Mouse (Mus musculus): ENCODE measurements around the gene Ctbp2. TPM values are rescaled to one million over a fixed set of nuclear protein-coding genes. Genes with fewer than 3 reads are reported as not detected.
A peak's percentile ranks its signal among the peaks of the same experiment; 100 is the strongest.

The Ctbp2 gene
- polyA plus RNA-seq, 1 experiment from 2014 or later: 60.2 TPM

GRCm38 (mm10) chr7:133009676-133010075 is 114.5 kb downstream of the Ctbp2 start:
- Histone ChIP-seq H3K4me1 (peaks cover 52% of the 10 kb centered on the region), H3K36me3 (replicated peaks) (no peaks in the 10 kb centered on the region), H3K4me2 (no peak overlapping the region), H3K27me3 (replicated peaks) (no peaks in the 10 kb centered on the region), H3K27ac (no peak overlapping the region), H3K4me3 (no peak overlapping the region), H3K9ac (no peak overlapping the region), H3K9me3 (no peaks in the 10 kb centered on the region)
- no peak for ATAC-seq (replicated peaks)
- 87% methylated on average over 8 of the region's 8 CpGs for WGBS

GRCm38 (mm10) chr7:133008663-133009062 is 115.5 kb downstream of the Ctbp2 start:
- ATAC-seq (replicated peaks): no peak
- H3K9ac ChIP-seq: no peak overlapping the region
- 90% methylated on average over 4 of the region's 4 CpGs for WGBS
- H3K36me3 ChIP-seq (replicated peaks): no peaks in the 10 kb centered on the region
- no peaks in the 10 kb centered on the region for H3K27me3 ChIP-seq (replicated peaks)
- H3K9me3 ChIP-seq: no peaks in the 10 kb centered on the region
- no peak overlapping the region for H3K4me2 ChIP-seq
- no peak overlapping the region for H3K27ac ChIP-seq
- H3K4me1 ChIP-seq: peaks cover 43% of the 10 kb centered on the region
- H3K4me3 ChIP-seq: no peak overlapping the region

GRCm38 (mm10) chr7:133007343-133007742 is 116.8 kb downstream of the Ctbp2 start:
- no peak for ATAC-seq (replicated peaks)
- no peaks in the 10 kb centered on the region for H3K36me3 ChIP-seq (replicated peaks)
- H3K27me3 ChIP-seq (replicated peaks): no peaks in the 10 kb centered on the region
- no peak overlapping the region for H3K9ac ChIP-seq
- no peak overlapping the region for H3K27ac ChIP-seq
- no peaks in the 10 kb centered on the region for H3K9me3 ChIP-seq
- no peak overlapping the region for H3K4me2 ChIP-seq
- H3K4me1 ChIP-seq: peaks cover 43% of the 10 kb centered on the region
- WGBS: 81% methylated on average over 11 of the region's 11 CpGs
- H3K4me3 ChIP-seq: no peak overlapping the region

DNA sequence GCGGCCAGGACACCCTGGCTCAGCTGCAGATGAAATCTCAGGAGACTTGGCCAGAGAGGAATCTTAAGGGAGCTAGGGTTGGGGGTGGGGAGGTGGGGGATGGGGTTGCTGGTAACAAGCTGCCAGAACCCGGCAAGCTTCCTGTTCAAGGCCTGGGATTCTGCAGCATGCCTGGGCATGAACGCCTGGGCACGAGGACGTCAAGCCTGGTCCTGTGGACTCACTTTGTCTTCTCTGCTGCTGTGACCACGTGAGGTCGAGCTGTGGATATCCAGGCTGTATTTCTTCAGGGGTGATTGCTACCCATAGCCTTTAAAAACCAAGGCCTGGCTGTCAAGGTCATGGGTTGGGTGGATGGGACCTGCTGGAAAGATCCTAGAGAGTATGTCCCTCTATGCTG is 118.4 kb downstream of the Ctbp2 start:
- H3K36me3 ChIP-seq (replicated peaks): no peaks in the 10 kb centered on the region
- no peak overlapping the region for H3K4me3 ChIP-seq
- H3K4me1 ChIP-seq: peaks cover 33% of the 10 kb centered on the region
- H3K4me2 ChIP-seq: no peak overlapping the region
- 87% methylated on average over 7 of the region's 7 CpGs for WGBS
- H3K9ac ChIP-seq: no peak overlapping the region
- H3K27me3 ChIP-seq (replicated peaks): no peaks in the 10 kb centered on the region
- H3K27ac ChIP-seq: no peak overlapping the region
- no peaks in the 10 kb centered on the region for H3K9me3 ChIP-seq
- ATAC-seq (replicated peaks): no peak

DNA sequence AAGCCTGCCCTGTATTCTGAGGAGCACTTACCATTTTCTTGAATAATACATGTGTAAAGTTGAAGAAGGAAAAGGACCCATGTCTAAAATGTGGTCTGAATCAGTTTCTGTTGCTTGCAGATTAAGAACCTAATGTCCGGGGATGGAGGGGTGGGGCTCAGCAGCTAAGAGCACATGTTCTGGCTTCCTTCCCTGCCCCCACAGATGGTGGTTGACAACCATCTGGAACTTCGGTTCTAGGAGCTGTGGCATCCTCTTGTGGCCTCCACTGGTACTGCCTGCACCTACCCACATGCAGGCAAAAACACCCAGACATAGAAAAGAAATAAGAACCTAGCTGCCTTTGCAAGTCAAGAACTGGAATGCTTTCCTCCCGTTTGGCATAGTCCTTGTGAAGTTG is 120.7 kb downstream of the Ctbp2 start:
- Histone ChIP-seq H3K4me1 (peaks cover 20% of the 10 kb centered on the region), H3K9me3 (no peaks in the 10 kb centered on the region), H3K4me2 (no peak overlapping the region), H3K36me3 (replicated peaks) (peaks cover 7% of the 10 kb centered on the region), H3K9ac (no peak overlapping the region), H3K27me3 (replicated peaks) (no peaks in the 10 kb centered on the region), H3K4me3 (no peak overlapping the region), H3K27ac (0 out of 2 replicates have a peak overlapping the region, but pooled peaks have one; percentile 15)
- no peak for ATAC-seq (replicated peaks)
- 20% methylated on average over 3 of the region's 3 CpGs for WGBS

GRCm38 (mm10) chr7:133002271-133002670 is 121.9 kb downstream of the Ctbp2 start:
- ATAC-seq (replicated peaks): no peak
- WGBS: 79% methylated on average over 6 of the region's 6 CpGs
- peaks cover 7% of the 10 kb centered on the region for H3K36me3 ChIP-seq (replicated peaks)
- no peak overlapping the region for H3K27ac ChIP-seq
- no peaks in the 10 kb centered on the region for H3K9me3 ChIP-seq
- H3K4me3 ChIP-seq: no peak overlapping the region
- H3K27me3 ChIP-seq (replicated peaks): no peaks in the 10 kb centered on the region
- peaks cover 19% of the 10 kb centered on the region for H3K4me1 ChIP-seq
- H3K4me2 ChIP-seq: no peak overlapping the region
- H3K9ac ChIP-seq: no peak overlapping the region

- no peaks in the 10 kb centered on the region for H3K27me3 ChIP-seq (replicated peaks)
- no peak overlapping the region for H3K9ac ChIP-seq
- H3K4me2 ChIP-seq: no peak overlapping the region
- WGBS: 91% methylated on average over 3 of the region's 3 CpGs
- peaks cover 19% of the 10 kb centered on the region for H3K4me1 ChIP-seq
- peaks cover 7% of the 10 kb centered on the region for H3K36me3 ChIP-seq (replicated peaks)
- H3K4me3 ChIP-seq: no peak overlapping the region
- H3K9me3 ChIP-seq: no peaks in the 10 kb centered on the region
- no peak overlapping the region for H3K27ac ChIP-seq
- ATAC-seq (replicated peaks): no peak
These were observed 122.8 kb downstream of the Ctbp2 start for GRCm38 (mm10) chr7:133001388-133001787.

DNA sequence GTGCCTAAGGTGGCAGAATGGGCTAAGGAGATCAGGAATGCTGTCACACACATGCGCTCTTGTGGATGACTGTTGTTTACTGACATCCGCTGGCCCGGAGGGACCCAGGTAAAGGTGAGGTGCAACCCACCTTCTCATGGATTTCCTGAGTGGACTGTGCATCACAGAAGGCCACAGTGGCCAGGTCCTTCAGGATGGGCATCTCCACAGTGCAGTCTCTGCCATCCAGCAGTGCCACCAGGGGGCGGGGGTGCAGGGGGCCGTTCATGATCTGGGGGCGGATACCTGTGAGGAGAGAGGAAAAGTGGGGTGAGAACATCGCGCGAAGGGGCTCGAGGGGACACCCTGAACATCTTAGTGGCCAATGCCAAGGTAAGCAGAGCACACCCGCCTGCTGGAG is 125.1 kb downstream of the Ctbp2 start:
- H3K27ac ChIP-seq: no peak overlapping the region
- H3K4me1 ChIP-seq: peaks cover 29% of the 10 kb centered on the region
- ATAC-seq (replicated peaks): no peak
- no peak overlapping the region for H3K4me3 ChIP-seq
- H3K36me3 ChIP-seq (replicated peaks): peaks cover 7% of the 10 kb centered on the region
- 94% methylated on average over 11 of the region's 11 CpGs for WGBS
- no peaks in the 10 kb centered on the region for H3K27me3 ChIP-seq (replicated peaks)
- no peaks in the 10 kb centered on the region for H3K9me3 ChIP-seq
- H3K4me2 ChIP-seq: no peak overlapping the region
- H3K9ac ChIP-seq: no peak overlapping the region

DNA sequence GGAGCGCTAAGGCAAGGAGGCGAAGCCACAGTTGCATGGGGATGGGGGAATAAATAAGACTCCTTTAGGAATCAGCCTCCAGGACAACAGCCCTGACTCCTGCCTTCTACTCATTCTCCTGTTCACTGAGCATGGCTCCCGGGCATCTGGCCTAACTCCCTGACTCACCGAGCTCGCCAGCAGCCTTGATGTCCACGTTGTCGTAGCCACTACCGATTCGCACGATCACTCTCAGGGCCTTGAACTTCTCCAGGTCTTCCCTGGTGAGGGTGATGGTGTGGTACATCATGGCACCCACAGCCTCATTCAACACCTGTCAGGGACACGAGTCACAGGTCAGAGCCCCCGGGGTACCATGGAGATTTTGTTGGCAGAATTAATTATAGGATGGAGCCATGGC is 125.5 kb downstream of the Ctbp2 start:
- peaks cover 7% of the 10 kb centered on the region for H3K36me3 ChIP-seq (replicated peaks)
- no peak for ATAC-seq (replicated peaks)

GRCm38 (mm10) chr7:132996391-132996790 is 127.8 kb downstream of the Ctbp2 start:
- Histone ChIP-seq H3K27ac (no peak overlapping the region), H3K4me2 (no peak overlapping the region), H3K9me3 (no peaks in the 10 kb centered on the region), H3K4me1 (peaks cover 10% of the 10 kb centered on the region; the same call in 1 of the 2 replicates), H3K9ac (no peak overlapping the region), H3K27me3 (replicated peaks) (no peaks in the 10 kb centered on the region), H3K36me3 (replicated peaks) (peaks cover 7% of the 10 kb centered on the region), H3K4me3 (no peak overlapping the region)
- no peak for ATAC-seq (replicated peaks)
- WGBS: 93% methylated on average over 5 of the region's 5 CpGs

More for the DNA sequence above, 125.5 kb downstream of the Ctbp2 start:
- Histone ChIP-seq H3K9ac (no peak overlapping the region), H3K4me2 (no peak overlapping the region), H3K9me3 (no peaks in the 10 kb centered on the region), H3K4me1 (peaks cover 28% of the 10 kb centered on the region), H3K27ac (no peak overlapping the region), H3K4me3 (no peak overlapping the region), H3K27me3 (replicated peaks) (no peaks in the 10 kb centered on the region)
- WGBS: 96% methylated on average over 12 of the region's 12 CpGs

GRCm38 (mm10) chr7:132994628-132995191 is 129.4 kb downstream of the Ctbp2 start:
- peak; percentile 59 for ATAC-seq (replicated peaks)
- peak overlapping the region; percentile 48 for H3K27ac ChIP-seq
- no peak overlapping the region for H3K4me3 ChIP-seq
- 51% methylated on average over 6 of the region's 6 CpGs for WGBS
- no peaks in the 10 kb centered on the region for H3K9me3 ChIP-seq
- no peak overlapping the region for H3K9ac ChIP-seq
- H3K36me3 ChIP-seq (replicated peaks): peaks cover 12% of the 10 kb centered on the region
- no peak overlapping the region for H3K4me2 ChIP-seq
- H3K27me3 ChIP-seq (replicated peaks): no peaks in the 10 kb centered on the region
- H3K4me1 ChIP-seq: peaks cover 10% of the 10 kb centered on the region; the same call in 1 of the 2 replicates

GRCm38 (mm10) chr7:132994120-132994519 is 130.0 kb downstream of the Ctbp2 start:
- Histone ChIP-seq H3K9me3 (no peaks in the 10 kb centered on the region), H3K4me1 (peaks cover 10% of the 10 kb centered on the region; the same call in 1 of the 2 replicates), H3K27ac (peak overlapping the region; percentile 48), H3K4me3 (no peak overlapping the region), H3K36me3 (replicated peaks) (peaks cover 13% of the 10 kb centered on the region), H3K4me2 (no peak overlapping the region), H3K9ac (no peak overlapping the region), H3K27me3 (replicated peaks) (no peaks in the 10 kb centered on the region)
- 91% methylated on average over 8 of the region's 8 CpGs for WGBS
- ATAC-seq (replicated peaks): no peak

DNA sequence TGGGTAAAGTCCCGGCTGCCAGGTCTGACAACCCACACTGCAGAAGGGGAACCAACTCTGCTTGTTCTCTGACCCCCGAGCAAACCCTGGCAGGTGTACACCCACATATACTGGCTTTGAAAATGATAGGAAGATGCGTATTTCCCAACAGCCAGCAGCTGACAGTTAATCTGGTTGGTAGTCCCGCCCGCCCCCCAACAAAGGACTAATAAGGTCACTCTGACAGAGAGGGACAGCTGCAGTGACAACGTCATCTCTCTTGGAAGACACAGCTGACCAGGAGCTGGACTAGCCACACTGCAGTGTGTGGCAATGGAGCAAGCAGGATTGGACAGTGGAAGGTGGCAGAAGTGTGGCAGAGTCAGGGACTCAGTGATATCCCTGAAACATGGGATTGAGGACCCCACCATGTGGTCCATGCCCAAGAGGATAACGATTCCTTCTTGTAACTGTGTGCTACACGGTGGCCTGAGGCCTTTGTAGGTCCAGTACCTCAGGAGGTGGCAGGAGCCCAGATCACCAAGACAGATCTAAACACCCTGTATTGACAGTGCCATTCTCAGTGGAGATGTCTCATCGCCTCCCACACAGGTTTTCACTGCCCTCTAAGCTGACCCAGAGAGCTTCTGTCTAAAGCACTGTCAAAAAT is 131.1 kb downstream of the Ctbp2 start:
- no peak overlapping the region for H3K27ac ChIP-seq
- no peak overlapping the region for H3K4me3 ChIP-seq
- H3K36me3 ChIP-seq (replicated peaks): peaks cover 11% of the 10 kb centered on the region
- WGBS: 87% methylated on average over 9 of the region's 9 CpGs
- peaks cover 10% of the 10 kb centered on the region; the same call in 1 of the 2 replicates for H3K4me1 ChIP-seq
- no peak overlapping the region for H3K4me2 ChIP-seq
- no peak for ATAC-seq (replicated peaks)
- no peaks in the 10 kb centered on the region for H3K9me3 ChIP-seq
- no peaks in the 10 kb centered on the region for H3K27me3 ChIP-seq (replicated peaks)
- H3K9ac ChIP-seq: no peak overlapping the region
